Mouse (Mus musculus) forelimb bud, embryonic 11.5 days (tissue): ENCODE measurements around the gene Lig1.
A peak's percentile ranks its signal among the peaks of the same experiment; 100 is the strongest.
"Not testable (repeated sequence)": the region's sequence is repeated elsewhere in the genome, so short reads cannot be mapped to it uniquely, and the experiment has no call there.

Source experiments
- DNase-seq: peaks from one replicate; pipeline ENCODE4 v3.0.0-alpha.2; 2012; ENCODE audit warnings: low read depth, low spot score

Gene Lig1

DNA sequence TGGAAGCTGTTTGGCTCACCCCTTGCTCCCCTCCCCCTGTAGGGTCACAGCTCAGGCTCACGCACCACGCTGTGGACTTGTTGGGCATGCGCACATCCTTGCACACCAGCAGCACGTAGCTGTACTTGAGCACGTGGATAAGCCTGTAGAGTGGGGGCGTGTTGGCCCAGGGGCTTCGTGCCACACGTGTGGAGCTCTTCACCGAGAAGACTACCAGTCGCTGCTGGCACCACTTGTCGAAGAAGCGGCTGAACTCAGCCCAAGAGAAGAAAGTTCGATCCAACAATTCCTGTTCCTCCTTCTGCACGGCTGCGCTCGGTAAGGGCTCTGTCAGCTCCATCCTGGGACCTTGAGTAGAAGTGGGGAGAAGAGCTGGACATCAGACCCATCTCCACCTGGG, at the start of gene Lig1:
TSS of gene Lig1 (plus strand) at position 203 of the 400 bp plus-strand sequence.
- DNase-seq, result no peak

DNA sequence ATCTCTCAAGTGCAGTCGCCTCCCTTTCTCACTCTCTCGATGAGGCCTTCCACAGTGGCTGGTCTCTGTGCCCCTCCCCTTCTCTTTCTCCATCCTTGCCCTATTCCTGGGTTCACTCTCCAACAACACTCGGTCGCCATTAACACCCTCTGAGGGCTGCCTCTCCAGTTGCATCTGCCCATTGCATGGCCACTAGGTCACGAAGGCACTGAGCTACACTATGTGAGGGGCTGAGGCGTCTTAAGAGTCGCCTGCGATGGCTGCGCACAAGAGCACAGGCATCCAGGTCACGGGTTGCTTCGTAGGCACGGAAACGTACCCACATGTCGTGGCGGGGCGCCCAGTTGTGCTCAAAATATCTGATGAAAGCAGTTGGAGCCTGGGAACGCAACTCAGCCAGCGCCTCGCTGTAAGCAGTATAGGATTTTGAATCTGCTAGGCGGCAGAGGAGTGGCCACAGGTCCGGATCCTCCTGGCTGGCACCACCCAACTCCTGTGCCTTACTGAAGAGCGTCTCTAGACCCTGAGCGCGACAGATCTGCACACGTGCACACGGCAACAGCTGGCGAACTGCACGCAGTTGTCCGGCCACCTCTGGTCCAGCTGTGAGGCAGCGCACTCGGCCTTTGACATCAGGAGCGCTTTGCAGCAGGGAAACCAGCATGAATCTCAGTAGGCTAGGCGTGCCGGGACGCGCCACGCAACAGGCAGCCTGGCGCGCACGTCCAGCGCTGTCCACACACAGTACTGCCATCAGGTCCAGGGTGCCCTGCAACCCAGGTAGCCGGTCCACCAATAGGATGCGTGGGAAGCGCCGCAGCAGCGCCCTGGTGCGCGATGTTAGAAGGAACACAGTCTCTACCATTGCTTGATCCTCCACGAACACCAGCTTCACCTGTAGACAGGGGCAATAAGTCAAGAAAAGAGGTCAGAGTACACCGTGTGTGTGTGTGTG, 16.1 kb upstream of the Lig1 start:
- no peak for DNase-seq

DNA sequence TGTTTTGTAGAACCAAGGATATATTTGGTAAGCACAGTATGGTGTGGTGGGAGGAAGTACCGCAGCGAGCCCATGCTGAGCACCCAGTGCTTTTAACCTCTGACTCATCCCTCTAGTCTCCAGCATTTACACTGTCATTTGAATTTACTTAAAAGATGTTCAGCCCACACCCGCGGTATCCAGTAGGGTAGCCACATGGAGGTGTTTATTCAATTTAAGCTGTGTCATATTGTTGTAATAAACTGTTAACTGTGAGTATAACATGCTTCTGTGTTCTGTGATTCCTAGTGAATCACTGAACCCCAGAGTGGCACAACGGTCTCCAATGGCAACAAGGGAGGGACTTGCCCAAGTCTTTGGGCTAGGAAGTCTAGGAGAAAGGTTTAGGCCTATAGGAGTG, 13.2 kb upstream of the Lig1 start:
- no peak for DNase-seq

- DNase-seq, result no peak
Observed at GRCm38 (mm10) chr7:13264396-13264795, 12.7 kb upstream of the Lig1 start.

GRCm38 (mm10) chr7:13268749-13269260, 8.3 kb upstream of the Lig1 start:
- DNase-seq, result no peak

- DNase-seq, result no peak
Observed at GRCm38 (mm10) chr7:13269394-13269793, 7.7 kb upstream of the Lig1 start.

GRCm38 (mm10) chr7:13271704-13272103, 5.4 kb upstream of the Lig1 start:
- DNase-seq, result no peak

DNA sequence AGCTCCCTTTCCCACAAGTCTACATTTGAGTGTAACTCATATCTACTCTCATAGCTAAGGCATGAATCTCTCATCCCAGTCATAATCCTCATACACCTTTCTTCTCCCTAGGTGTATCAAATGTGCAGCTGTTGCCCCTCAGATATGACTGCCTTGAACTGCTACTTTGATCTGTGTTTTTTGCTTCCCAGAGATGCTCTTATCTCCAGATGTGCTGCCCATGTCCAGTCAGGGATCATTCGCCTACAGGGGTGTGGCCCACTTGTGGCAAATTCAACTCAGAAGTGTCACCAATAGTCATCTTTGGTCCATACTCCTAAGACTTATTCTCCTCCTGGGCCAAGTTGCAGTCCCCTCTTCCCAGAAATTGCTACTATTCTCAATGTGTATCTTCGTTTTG, 750 bp downstream of the Lig1 start:
- DNase-seq, result no peak

DNA sequence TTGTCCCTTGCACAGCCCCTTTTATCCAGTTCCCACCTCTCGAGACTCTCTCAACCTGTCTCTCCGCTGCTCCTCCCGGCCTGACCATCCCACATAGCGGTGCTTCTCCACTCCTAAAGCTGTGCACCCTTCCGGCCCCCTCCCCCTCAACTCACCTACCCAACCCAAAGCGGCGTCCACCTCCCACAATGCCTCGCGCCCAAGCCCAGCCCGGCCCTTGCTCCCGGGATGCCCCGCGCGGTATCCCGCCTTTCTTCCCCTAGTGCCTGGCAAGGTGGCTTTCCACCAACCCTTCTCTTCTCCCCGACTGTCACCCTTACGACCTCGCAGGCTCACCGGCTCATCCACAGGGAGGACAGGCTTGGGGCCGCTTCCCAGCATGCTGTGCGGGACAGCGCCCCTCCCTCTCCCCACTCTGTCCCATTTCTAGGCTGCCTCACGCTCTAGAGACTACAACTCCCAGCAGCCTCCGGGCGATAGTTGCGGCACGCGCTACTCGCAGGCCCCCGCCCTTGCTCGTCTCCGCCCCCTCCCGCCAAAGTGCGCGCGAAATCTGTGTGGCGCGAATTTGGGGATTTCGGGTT, 1.3 kb downstream of the Lig1 start, which contains the start of gene Zswim9:
TSS of gene Zswim9 (minus strand) at position 414 of the 584 bp plus-strand sequence.
- peak; percentile 91 for DNase-seq

GRCm38 (mm10) chr7:13278957-13279356, 1.9 kb downstream of the Lig1 start:
- DNase-seq, result not testable (repeated sequence)

GRCm38 (mm10) chr7:13288621-13289020, 11.5 kb downstream of the Lig1 start:
- DNase-seq, result peak; percentile 19

- DNase-seq, result no peak
Observed at GRCm38 (mm10) chr7:13290041-13290675, 13.1 kb downstream of the Lig1 start.

DNA sequence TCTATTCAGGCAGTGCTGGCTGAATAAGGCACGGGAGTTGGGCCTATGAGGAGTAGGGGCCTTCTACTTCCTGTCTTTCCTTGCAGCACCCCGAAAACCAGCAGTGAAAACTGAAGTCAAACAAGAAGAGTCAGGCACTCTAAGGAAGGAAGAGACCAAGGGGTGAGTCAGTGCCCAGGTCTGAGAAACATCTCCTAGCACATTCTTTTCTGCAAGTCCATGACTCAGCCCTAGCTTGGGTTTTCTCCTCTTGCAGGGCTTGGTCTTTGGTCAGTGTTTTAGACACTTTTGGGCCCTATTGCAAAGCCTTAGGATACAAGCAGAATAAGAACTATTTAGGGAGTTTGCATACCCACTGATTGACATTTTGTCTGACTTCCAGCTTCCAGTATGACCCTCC, 14.3 kb downstream of the Lig1 start:
- DNase-seq, result no peak

DNA sequence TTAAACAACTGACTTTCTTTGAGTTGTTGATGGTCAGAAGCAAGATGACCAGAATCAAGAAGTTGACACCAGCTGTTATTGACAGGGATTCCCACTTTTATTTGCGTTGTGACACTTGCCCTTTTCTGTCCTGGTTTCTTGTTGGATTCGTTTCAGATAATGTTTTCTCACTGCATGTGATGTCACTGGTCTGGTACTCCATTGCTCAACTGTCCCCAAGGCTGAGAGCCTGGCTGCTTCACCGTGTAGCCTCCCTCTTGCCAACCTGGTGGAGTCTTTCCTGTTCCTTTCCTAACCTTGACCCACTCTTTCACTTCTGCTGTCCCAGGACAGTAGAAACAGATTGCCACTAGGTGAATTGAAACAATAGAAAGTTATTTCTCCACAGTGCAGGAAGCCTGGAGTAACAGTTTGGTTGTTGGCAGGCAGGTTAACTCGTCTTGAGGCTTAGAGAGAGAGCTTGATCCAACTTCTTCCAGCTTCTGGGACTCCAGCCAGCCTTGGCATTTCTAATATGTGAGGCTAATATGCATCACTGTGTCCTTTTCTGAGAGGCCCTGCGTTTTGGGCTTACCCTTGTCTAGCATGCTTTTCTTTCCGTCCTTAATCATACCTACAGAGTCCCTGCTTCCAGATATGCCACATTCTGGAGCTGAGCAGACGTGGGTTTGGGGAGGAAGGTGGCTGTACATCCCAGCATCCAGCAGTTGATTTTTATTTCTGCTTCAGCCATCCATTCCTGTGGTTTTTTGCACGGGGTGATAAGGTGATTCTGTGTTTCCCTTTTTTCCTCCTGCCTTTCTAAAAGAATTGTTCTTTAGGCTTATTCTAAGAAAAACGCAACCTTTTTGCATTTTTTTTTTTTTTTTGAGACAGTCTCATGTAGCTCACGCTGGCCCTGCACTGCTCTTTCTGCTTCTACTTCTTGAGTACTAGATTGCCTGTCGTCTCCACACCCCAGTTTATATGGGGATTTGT, 17.1 kb downstream of the Lig1 start:
- DNase-seq, result no peak

DNA sequence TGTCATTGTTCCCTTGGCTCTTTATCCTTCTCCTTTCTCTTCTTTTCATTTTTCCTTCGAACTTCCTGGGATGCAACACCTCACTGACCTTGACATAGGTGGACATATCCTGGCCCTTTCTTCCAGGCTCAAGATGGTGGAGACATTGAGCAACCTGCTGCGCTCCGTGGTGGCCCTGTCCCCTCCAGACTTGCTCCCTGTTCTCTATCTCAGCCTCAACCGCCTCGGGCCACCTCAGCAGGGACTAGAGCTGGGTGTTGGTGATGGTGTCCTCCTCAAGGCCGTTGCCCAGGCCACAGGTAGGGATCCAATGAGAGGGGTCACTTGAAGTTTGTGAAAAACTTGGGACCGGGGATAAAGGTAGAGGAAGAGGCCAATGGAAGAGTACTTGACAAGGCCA, 18.2 kb downstream of the Lig1 start:
- DNase-seq, result no peak

DNA sequence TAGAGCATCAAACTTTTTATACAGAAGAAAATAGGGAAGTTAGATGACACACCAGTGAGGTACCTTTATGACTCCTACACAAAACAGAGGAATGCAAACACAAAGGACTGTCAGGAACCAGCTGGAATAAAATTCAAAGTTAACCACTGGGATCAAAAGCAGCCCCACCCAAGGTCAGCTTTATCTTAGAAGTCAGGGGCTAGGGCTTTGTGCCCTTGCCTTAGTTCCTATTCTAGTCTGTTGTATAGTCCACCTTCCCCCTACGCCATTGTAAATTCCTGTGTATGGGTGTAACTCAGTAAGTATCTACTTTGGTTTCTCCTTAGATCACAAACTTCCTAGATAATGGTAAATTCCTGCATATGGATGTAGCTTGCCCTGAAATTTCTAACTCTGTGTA, 20.6 kb downstream of the Lig1 start:
- DNase-seq, result no peak

- no peak for DNase-seq
Observed at GRCm38 (mm10) chr7:13298821-13299220, 21.7 kb downstream of the Lig1 start.

DNA sequence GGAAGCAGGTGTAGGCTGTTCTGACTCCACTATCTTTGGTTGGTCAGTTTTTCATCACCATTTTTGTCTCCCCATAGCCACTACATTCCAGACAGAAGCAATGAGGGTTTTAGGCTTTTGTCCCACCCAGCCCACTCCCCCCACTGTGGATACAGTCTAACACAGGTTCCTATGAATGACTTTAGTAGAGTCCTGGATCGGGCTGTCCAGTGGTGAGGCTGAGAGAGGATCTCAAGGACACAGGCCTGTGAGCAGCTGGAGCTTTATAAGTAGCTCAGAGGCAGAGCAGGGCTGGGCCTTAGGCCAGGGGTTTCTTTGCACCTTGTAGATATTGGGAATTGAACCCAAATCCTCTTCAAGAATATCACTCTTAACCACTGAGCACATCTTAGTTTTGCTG, 24.6 kb downstream of the Lig1 start:
- no peak for DNase-seq

DNA sequence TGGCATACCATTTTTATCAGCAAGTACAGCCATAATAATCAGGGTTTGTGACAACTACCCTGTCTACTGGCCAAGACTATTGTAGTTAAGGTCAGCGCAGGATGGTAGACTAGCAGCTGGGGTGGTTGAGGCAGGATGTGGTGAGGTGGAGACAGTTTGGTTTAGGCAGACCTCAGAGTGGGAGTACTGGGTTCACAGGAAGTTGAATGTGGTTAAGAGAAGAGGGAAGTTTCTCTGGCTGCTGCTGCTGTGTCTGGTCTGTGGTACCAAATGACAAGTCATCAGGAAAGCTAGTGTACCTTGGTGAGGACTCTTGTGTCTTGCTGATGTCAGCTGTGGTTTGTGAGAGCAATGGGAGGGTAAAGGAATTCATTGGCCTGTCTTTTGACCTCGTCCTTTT, 25.7 kb downstream of the Lig1 start:
- DNase-seq, result no peak

DNA sequence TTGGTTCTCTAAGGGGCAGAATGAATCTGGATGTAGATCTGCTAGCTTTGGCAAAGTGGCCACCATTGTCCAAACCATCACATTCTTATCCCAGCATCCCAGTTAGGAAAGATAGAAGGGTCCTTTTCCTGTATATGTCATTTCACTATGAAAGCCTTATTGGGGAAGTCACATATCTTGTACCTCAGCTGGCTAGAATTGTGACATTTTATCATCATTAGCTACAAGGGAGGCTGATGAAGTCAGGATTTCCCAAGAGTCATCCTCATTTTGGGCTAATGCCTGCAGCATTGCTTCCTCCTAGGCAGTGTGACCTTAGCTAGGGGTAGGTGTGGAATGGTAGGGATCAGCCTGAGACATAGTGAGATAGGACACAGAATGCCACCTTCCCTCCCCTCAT, 26.3 kb downstream of the Lig1 start:
- no peak for DNase-seq

DNA sequence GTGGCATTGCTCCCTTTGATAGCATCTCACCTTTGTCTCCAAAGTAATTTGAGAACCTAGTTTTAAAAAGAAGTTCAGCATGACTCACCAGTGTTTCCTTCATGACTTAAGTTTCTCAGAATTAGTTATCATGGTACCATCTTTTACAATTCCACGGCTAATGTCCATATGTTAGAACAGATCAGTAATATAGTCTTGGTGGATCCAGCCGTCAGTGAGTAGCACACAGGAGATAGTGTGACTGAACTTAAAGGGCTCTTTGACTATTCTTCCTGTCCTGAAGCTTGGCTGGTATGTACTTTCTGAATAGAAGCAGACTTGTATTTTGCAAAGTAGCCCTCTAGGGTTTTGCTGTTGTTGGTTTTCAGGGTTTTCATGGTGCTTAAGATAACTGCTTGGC, 32.3 kb downstream of the Lig1 start:
- no peak for DNase-seq
